Mouse (Mus musculus) telencephalon, adult 2 months (tissue): ENCODE measurements at regions not wholly inside any gene's neighbourhood (a gene's known extent, or its start where the extent isn't known, plus 50 kb on each side); places are given as distances from the start of the nearest gene placed in this dataset.

Source experiments
- DNase-seq: peaks from one replicate; pipeline ENCODE4 v3.0.0-alpha.2; 2011; ENCODE audit warnings: low read depth, low spot score

DNA sequence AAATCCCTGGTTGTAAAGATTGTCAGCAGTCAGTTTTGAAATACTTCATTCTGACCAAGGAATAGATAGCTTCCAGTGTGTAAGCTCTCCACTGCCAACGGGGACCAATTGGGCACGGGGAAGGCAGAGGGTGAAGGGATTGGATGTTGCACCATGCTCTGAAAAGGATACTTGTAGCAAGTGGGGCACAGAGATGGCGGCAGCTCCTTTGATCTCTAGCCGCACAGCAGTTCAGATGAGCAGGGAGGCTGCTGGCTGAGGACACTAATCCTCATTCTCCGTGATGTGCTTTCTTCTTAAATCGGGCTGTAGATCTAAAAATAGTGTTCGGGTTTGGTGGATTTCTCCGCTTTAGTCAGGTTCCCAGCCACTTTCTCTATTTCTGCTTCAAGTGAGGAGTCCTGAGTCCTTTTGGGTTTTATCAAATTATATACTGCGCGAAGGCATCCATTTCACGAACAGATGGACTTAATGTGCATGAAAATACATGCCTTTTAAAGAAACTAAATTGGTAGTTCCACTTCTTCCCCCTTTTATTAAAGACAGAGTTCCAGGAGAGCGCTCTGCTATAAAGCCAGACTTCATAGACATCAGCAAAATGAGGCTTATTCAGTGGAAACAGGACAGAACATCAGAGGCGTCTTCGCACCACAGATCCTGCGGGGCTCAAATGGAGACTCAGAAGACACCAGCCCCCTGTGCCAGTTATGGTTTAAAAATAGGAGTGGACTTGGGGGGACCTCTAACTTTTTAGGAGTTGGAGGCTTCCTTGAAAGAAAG, 225.1 kb upstream of the Klf4 start:
- peak; percentile 44 for DNase-seq

DNA sequence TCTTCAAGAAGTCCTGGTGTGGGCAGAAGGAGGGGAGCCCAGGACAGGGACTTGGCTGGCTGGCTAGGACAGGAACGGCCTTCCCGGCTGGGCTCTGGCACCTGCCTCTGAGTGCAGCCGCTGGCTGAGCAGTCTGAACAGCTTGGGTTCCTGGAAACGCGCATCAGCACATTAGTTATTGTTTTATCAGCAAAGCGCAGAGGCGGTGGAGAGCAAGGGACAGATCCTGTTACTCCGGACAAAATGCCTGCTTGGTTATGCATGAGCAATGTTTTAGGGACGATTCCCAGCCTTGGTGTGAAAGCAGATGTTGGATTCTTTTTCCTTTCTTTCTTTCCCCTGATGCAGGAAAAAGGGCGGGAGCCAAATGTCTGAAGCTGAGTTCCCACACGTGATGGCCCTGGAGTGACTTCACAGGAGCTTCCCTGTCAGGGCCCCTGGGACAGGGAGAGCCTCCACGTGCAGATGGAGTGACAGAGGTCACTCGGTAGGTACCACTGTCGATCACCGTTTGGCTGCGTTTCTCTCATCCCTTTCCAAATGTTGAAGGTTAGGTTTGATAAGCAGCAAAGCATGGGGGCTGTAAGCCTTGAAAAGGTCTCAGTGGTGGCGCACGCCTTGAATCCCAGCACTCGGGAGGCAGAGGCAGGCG, 217.8 kb upstream of the Klf4 start:
- no peak for DNase-seq

DNA sequence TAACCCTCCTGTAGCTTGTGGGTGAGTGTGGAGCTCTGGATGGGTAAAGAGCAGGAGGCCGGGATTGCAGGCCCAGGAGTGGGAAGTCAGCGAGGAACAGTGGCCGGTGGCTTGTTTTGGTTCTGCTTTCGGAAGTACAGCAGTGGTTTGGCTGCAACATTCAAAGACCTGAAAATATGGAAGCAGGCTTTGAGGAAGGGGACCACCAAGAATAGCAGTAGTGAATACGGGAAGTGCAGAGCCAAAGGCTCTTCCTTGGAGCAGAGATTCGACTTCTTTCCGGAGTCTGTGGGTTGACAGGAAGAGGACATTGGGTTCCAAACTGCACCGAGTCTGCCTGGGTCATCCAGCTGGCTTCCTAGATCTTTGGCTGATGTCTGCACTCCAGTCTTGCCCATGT, 209.1 kb upstream of the Klf4 start:
- DNase-seq: no peak

DNA sequence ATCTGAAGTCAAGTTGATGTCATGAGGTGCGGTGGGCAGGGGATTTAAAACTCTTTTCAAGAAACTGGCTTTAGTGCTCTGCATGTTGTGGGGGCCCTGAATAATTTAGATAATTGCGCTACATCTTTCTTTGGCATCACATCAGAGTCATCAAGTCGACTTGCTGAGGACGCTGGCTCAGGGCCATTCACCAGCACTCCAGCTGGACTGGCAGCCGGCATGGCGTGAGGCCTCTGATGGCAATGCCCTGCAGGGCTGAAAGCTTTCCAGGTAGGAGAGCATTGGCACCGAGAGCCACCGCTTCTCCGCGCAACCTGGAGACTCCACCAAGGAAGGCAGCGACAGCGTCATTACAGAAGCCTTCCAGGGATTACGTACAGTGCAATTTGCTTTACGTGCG, 207.8 kb upstream of the Klf4 start:
- no peak for DNase-seq

DNA sequence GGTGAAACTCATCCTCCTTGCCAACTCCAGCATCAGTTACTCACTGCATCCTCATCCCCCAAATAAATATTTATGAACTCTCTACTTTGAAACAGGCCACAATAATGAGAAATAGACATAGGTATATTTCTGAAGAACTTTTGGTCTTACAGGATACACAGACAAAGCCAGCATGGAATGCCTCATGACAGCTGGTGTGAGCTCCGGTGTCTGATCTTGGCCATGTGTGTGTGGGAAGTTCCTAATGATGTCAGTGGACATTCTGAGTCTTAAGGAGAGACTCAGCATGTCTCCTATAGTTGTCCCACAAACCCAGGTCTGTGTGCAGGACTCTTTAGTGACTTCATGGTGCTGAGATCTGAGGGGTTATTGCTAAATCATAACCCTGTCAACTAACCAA, 206.4 kb upstream of the Klf4 start:
- no peak for DNase-seq

GRCm38 (mm10) chr4:55735453-55735852, 203.2 kb upstream of the Klf4 start:
- DNase-seq: no peak

GRCm38 (mm10) chr4:55734331-55734730, 202.1 kb upstream of the Klf4 start:
- DNase-seq: no peak

- no peak for DNase-seq
These were observed 201.0 kb upstream of the Klf4 start for GRCm38 (mm10) chr4:55733223-55733622.

GRCm38 (mm10) chr4:55732006-55732405, 199.7 kb upstream of the Klf4 start:
- DNase-seq: peak; percentile 73

DNA sequence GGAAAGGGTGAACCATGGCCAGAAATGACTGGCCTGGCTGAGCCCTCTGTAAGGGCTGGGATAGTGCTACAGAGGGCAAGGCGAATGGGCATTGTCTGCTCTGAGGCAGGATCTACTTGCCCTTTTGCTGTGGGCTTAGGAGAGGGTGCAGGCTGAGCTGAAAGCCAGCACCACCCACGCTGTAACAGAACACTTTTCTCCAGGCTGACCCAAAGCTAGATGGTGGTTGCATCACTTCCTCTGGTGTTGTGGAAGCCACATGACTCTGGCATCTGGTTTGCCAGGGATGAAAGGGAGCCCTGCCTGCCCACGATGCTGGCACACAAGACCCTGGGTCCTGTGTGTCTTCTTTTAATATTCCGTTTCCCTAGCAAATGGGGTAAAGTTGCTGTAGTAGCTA, 198.0 kb upstream of the Klf4 start:
- DNase-seq: no peak

DNA sequence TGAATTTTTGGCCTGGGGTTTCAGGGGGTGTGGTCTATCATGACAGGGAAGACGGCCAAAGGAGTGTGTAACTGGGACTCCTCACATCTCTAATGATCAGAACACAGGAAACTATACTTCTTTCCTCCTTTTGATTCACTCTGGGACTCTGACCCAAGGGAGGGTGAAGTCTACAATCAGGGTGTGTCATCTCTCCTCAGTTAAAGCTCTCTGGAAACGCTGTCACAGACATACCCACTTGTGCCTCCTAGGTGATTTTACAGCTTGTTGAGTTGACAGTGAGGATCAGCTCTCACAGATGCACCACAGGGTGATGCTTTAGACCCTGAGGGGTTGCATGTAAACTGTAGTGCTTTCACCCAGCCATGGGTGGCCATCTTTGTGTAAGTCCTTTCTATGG, 194.9 kb upstream of the Klf4 start:
- DNase-seq: no peak

- DNase-seq: no peak
These were observed 193.8 kb upstream of the Klf4 start for GRCm38 (mm10) chr4:55726081-55726480.

DNA sequence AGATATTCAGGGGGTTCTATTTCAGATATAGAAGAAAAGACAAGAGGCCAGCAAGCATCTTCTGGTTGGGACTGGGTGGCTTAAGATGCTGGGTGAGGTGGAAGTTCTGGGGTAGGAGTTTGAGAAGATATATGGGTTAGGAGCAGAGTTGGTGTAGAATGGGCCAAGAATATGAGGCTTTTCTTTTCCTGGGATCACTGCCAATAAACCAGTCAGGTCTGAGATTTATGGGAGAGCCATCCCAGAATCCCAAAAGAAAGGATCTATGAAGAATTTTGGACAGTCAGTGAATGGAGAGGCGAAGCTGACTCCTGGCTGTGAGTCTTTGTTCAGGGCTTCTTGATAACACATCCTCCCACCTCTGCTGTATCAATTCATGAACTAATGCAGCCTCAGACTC, 192.0 kb upstream of the Klf4 start:
- no peak for DNase-seq

DNA sequence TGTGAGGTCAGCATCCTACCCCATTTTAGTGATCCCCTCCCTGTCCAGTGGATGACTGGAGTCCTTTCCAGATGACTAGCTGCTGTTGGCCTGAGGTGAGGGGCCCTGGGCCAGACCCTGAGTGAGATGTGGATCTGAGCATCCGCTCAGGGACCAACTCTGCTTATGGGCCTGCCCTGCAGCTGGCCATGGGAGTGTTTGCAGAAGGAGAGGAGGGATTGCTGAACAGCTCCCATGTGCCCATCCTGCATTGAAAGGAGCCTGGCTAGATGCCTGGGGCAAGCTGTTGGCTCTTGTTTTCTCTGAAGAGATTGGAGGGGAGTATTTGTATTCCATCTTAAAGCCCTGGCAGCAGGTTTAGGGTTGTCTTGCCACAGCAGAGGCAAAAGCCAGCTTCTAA, 190.9 kb upstream of the Klf4 start:
- DNase-seq: no peak

- DNase-seq: no peak
These were observed 190.1 kb upstream of the Klf4 start for GRCm38 (mm10) chr4:55722388-55722787.

GRCm38 (mm10) chr4:55721834-55722233, 189.6 kb upstream of the Klf4 start:
- DNase-seq: no peak

- no peak for DNase-seq
These were observed 186.2 kb upstream of the Klf4 start for GRCm38 (mm10) chr4:55718438-55718837.

GRCm38 (mm10) chr4:55716161-55716651, 183.9 kb upstream of the Klf4 start:
- DNase-seq: no peak

DNA sequence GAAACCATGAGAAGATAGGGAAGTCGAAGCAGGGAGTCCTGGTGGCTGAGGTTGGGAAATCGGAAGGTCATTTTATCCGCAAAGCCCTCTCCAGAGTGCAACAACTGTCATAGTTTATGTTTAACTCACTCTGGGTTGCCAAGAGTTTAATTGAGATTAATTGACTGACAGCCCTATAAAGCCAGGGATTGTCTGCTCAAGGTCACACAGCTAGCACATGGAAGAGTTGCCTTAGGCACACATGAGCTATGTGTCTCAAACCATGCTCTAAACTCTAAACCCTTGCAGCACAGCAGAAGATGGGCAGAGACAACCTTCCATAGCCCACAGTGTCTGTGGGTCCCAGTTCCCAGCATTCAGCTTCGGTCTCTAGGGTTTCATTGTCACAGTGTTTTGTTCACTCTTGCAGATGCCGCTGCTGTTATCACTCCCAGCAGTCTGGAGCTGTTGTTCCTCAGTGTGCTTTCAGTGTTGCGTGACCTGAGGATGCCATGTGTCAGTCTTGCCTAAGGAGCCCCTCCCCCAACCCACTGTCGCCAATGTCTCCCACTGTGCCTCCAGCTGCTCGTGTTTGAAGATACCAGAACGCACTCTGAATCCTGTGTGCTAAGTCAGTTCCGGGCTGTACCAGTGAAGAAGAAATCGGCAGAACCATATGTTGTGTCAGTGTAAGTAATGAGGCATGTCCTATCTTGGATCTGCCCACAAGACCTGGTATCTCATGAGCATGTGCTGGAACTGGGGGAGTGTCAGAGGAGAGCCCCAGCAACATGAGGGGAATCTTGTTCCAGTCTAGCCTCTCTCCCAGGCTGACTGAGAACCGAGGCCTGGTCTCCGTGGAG, 179.5 kb upstream of the Klf4 start:
- no peak for DNase-seq

- DNase-seq: no peak
These were observed 178.2 kb upstream of the Klf4 start for GRCm38 (mm10) chr4:55710476-55710875.

- no peak for DNase-seq
These were observed 176.5 kb upstream of the Klf4 start for GRCm38 (mm10) chr4:55708808-55709207.

- no peak for DNase-seq
These were observed 175.7 kb upstream of the Klf4 start for GRCm38 (mm10) chr4:55707916-55708315.
